Mouse (Mus musculus) stomach, postnatal 0 days (tissue): ENCODE results near the gene Rpl23a. TPM values are rescaled to one million over a fixed set of nuclear protein-coding genes. Genes with fewer than 3 reads are reported as not detected.
"Not testable (repeated sequence)": the region's sequence is repeated elsewhere in the genome, so short reads cannot be mapped to it uniquely, and the experiment has no call there.

Source experiments
- ATAC-seq: fragments of 200-750 bp; cut with Nextera tagmentation; 2 replicates; pipeline ENCODE4 v1.8.0; 2017; ENCODE audit not compliant: low FRiP score, low TSS enrichment
- DNase-seq: peaks from one replicate; pipeline ENCODE4 v3.0.0-alpha.2; 2016; ENCODE audit warnings: low spot score
- H3K27ac ChIP-seq: fragments of 300-500 bp; sonication (generic); replicated peaks from 2 replicates; pipeline ENCODE4 v1.5.1; 2014; ENCODE audit warnings: mild to moderate bottlenecking, control low read depth
- H3K27me3 ChIP-seq: fragments of 300-500 bp; sonication (generic); 2 replicates; pipeline ENCODE4 v1.6.1; 2014; ENCODE audit warnings: low read length; ENCODE audit not compliant: control insufficient read depth, insufficient read depth
- H3K36me3 ChIP-seq: fragments of 300-500 bp; sonication (generic); 2 replicates; pipeline ENCODE4 v1.6.1; 2014; ENCODE audit warnings: low read length, mixed read lengths; ENCODE audit not compliant: control insufficient read depth, insufficient read depth
- H3K4me1 ChIP-seq: fragments of 300-500 bp; sonication (generic); replicated peaks from 2 replicates; pipeline ENCODE4 v1.6.1; 2014; ENCODE audit warnings: antibody characterized with exemption; ENCODE audit not compliant: control insufficient read depth, insufficient read depth
- H3K4me2 ChIP-seq: fragments of 300-500 bp; sonication (generic); replicated peaks from 2 replicates; pipeline ENCODE4 v1.6.1; 2014; ENCODE audit warnings: low read depth, mild to moderate bottlenecking, control low read depth, moderate library complexity
- H3K4me3 ChIP-seq: fragments of 300-500 bp; sonication (generic); 2 replicates; pipeline ENCODE4 v1.5.1; 2014; ENCODE audit warnings: low read depth, low read length, control low read depth
- H3K9ac ChIP-seq: fragments of 300-500 bp; sonication (generic); 2 replicates; pipeline ENCODE4 v1.6.1; 2014; ENCODE audit warnings: mild to moderate bottlenecking, low read length, control low read depth, mixed read lengths
- H3K9me3 ChIP-seq: fragments of 300-500 bp; sonication (generic); 2 replicates; pipeline ENCODE4 v1.6.1; 2016; ENCODE audit warnings: low read length; ENCODE audit not compliant: control insufficient read depth
- CTCF ChIP-seq: IDR thresholded peaks from 2 replicates; pipeline ENCODE4 v1.5.1; 2016; ENCODE audit warnings: antibody characterized with exemption, low read depth, mild to moderate bottlenecking, moderate library complexity
- EP300 ChIP-seq: optimal IDR thresholded peaks from 2 replicates; pipeline ENCODE3; 2016; ENCODE audit warnings: antibody characterized with exemption
- WGBS: fragments of 180-500 bp; shearing (Covaris S2); extraction: QIAGEN DNeasy Blood & Tissue Kit; methylation state at CpG from one replicate; pipeline ENCODE4 v1.1.7; 2014; 5-methylcytosine and 5-hydroxymethylcytosine counted together
- polyA plus RNA-seq: library from polyadenylated mRNA; unstranded; fragments of >200 nt; fragmentation: Nextera tagmentation; extraction: Ambion mirVana; gene quantifications from 2 replicates; pipeline ENCODE4 v1.2.1, GENCODE M21; 2015

Gene Rpl23a
- polyA plus RNA-seq, 1 experiment from 2014 or later, result 1,145 TPM

DNA sequence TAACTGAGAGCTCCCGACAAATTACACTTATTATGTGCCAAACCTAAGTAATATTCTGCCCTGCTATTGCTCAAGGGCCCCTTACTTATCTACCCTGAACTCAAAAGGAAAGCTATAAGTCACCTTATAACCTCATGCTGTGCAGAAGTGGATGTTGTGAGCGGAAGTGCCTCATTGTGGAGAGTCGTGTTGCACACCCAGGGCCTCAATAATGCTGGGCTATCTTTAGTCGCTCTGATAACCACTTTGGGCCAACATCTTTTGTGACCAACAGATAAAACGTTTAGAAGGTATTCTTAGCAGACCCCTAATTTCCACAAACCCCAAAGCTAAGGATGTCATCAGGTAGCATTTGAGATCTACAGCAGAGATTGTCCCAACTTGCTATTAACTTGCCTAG lies 42.7 kb downstream of the Rpl23a start:
- no peaks in the 10 kb centered on the region for H3K9me3 ChIP-seq

DNA sequence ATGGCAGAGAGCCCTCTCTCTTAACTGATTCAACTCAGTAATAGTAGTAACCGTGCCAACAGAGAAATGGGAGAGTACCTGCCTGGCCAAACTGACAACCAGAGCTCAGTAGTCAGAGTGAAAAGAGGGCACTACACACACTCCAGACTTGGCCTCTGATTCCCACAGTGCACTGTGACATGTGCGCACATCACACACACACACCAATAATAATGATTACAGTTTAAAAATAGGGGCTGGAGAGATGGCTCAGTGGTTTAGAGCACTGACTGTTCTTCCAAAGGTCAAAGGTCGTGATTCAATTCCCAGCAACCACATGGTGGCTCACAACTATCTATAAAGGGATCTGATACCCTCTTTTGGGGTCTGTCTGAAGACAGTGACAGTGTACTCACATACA lies 45.4 kb downstream of the Rpl23a start:
- H3K4me1 ChIP-seq, result no peaks in the 10 kb centered on the region
- WGBS, result 89% methylated on average over 3 of the region's 3 CpGs

More for the DNA sequence above, 42.7 kb downstream of the Rpl23a start:
- Histone ChIP-seq H3K4me1 (no peaks in the 10 kb centered on the region), H3K27ac (no peak overlapping the region), H3K27me3 (no peaks in the 10 kb centered on the region), H3K9ac (no peak overlapping the region), H3K4me3 (no peak overlapping the region), H3K4me2 (no peak overlapping the region), H3K36me3 (peaks cover 8% of the 10 kb centered on the region; the same call in 1 of the 2 replicates)
- DNase-seq (no peak), ATAC-seq (no peak)
- TF ChIP-seq CTCF, result no peak
- no peak for TF ChIP-seq EP300
- WGBS, result 77% methylated on average over 5 of the region's 5 CpGs

DNA sequence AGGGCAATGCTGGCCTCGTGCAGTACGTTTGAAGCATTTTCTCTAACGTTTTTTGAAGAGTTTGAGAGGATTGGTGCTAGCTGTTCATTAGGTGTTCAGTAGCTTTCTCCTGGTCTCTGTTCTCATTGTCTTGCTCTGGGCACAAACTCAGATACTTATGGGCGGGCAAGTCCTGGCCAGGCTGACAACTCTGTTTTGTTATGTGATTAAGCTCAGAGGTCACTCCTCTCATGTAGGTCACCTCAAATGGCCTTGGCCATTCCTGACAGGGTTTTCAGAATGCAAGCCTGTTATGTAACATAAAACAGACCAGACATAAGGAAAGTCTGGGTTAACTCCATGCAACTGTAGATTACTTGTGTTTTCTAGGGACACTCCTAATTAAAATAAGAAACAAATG lies 45.8 kb downstream of the Rpl23a start:
- no peak for ATAC-seq
- no peaks in the 10 kb centered on the region for H3K27me3 ChIP-seq

More for the DNA sequence above, 45.4 kb downstream of the Rpl23a start:
- Histone ChIP-seq H3K27ac (no peak overlapping the region), H3K4me3 (no peak overlapping the region), H3K27me3 (no peaks in the 10 kb centered on the region), H3K9ac (no peak overlapping the region), H3K36me3 (no peaks in the 10 kb centered on the region), H3K4me2 (no peak overlapping the region), H3K9me3 (no peaks in the 10 kb centered on the region)
- ATAC-seq (no peak), DNase-seq (no peak)
- TF ChIP-seq EP300, result no peak
- TF ChIP-seq CTCF, result no peak

DNA sequence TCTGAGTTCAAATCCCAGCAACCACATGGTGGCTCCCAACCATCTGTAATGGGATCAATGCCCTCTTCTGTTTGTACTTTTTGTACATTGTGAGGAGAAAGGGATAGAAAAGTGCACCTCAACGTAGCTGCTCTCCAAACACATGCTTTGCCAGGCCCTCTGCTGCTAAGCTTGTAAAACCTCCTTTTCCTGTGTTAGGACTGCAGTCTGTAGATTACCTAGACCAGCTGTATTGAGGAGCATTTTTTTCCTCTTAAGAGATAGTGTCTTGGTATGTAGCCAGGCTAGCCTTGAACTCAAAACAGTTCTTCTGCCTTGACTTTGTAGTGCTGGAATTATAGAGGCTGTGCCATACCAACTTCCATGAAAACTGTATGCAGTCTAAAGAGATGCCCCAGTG lies 47.3 kb downstream of the Rpl23a start:
- H3K36me3 ChIP-seq, result no peaks in the 10 kb centered on the region
- H3K27ac ChIP-seq, result no peak overlapping the region
- no peak overlapping the region for H3K4me2 ChIP-seq
- no peaks in the 10 kb centered on the region for H3K4me1 ChIP-seq
- TF ChIP-seq EP300 (no peak), CTCF (no peak)
- H3K27me3 ChIP-seq, result no peaks in the 10 kb centered on the region
- H3K4me3 ChIP-seq, result no peak overlapping the region
- H3K9me3 ChIP-seq, result no peaks in the 10 kb centered on the region
- no peak for DNase-seq
- ATAC-seq, result no peak
- WGBS, result 65% methylated on average over 1 of the region's 1 CpGs
- no peak overlapping the region for H3K9ac ChIP-seq

More for the DNA sequence above, 45.8 kb downstream of the Rpl23a start:
- WGBS, result 77% methylated on average over 4 of the region's 4 CpGs
- Histone ChIP-seq H3K4me3 (no peak overlapping the region), H3K4me2 (no peak overlapping the region), H3K9ac (no peak overlapping the region), H3K36me3 (no peaks in the 10 kb centered on the region), H3K27ac (no peak overlapping the region), H3K9me3 (no peaks in the 10 kb centered on the region), H3K4me1 (no peaks in the 10 kb centered on the region)
- TF ChIP-seq EP300 (no peak), CTCF (no peak)
- DNase-seq, result no peak

DNA sequence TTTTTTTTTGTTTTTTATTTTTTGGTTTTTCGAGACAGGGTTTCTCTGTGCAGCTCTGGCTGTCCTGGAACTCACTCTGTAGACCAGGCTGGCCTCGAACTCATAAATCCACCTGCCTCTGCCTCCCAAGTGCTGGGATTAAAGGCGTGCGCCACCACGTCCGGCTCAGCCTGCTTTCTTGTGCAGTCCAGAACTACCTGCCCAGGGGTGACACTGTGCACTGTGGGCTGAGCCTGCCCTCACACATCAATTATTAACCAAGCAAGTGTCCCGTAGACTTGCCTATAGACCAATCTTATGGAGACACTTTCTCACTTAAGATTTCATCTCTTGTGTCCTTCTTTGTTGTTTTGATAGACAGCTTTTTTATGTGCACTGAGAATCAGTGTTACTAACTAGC lies 48.1 kb downstream of the Rpl23a start:
- H3K36me3 ChIP-seq, H3K9me3 ChIP-seq, H3K4me1 ChIP-seq, H3K27ac ChIP-seq, H3K4me3 ChIP-seq, H3K4me2 ChIP-seq, H3K9ac ChIP-seq, H3K27me3 ChIP-seq, ATAC-seq: not testable (repeated sequence)
- WGBS, result 77% methylated on average over 7 of the region's 7 CpGs
- peak; percentile 29 for DNase-seq

DNA sequence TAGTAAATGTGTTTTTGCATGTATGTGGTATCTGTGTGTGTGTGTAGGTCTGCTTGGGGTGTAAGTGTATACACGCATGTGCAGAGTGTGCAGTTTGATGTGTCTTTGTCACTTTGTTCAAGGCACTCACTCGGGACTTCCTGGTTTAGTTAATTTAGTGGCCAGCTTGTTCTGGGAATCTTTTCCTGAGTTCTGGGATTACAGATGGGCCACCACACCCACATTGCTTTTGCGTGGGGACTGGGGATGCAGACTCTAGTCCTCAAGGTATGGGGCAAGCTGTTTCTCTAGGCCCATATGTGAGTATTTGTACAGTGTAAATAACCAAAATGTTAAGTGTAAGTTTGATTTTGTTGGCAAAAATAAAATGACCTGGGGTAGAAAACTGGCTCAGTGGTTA lies 49.0 kb downstream of the Rpl23a start:
- Histone ChIP-seq H3K4me2 (no peak overlapping the region), H3K9me3 (no peaks in the 10 kb centered on the region), H3K36me3 (no peaks in the 10 kb centered on the region), H3K4me1 (no peaks in the 10 kb centered on the region), H3K27ac (no peak overlapping the region), H3K4me3 (no peak overlapping the region), H3K27me3 (no peaks in the 10 kb centered on the region), H3K9ac (no peak overlapping the region)
- WGBS, result 71% methylated on average over 3 of the region's 3 CpGs
- DNase-seq (no peak), ATAC-seq (no peak)
- TF ChIP-seq CTCF, result no peak
- no peak for TF ChIP-seq EP300
